Mouse (Mus musculus) testis, adult 2 months (tissue): ENCODE data around the gene Cntnap5a.

Source experiments
- CTCF ChIP-seq: fragments of 200-500 bp; IDR thresholded peaks from 2 replicates; pipeline ENCODE4 v1.5.1; 2012; ENCODE audit warnings: low read depth, mild to moderate bottlenecking, inconsistent platforms, low read length, moderate library complexity; ENCODE audit not compliant: control insufficient read depth, insufficient read depth, insufficient replicate concordance
- POLR2A ChIP-seq: fragments of 200-500 bp; IDR thresholded peaks from 2 replicates; pipeline ENCODE4 v1.6.1; 2012; ENCODE audit warnings: low read depth, mild to moderate bottlenecking, inconsistent platforms, low read length, moderate library complexity; ENCODE audit not compliant: control insufficient read depth

DNA sequence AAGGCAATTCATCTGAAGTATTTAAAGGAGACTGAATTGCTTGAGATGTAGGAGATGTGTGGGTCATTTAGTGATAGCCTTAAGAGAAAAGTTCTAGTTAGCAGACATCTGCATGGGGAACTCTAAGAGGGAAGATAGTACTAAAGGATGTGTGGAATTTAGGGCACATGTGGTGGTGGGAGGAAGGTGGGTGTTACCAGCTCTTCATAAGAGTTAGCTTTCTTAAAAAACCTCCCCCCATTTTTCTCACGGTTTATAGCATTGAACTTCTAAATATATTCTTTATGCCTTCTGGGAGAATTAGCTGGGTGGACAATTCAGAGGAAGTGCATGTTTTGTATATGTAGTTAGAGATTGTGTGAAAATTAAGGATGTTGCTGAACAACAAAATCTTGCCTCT, 725.3 kb downstream of the Cntnap5a start:
- TF ChIP-seq CTCF (no peak), POLR2A (no peak)
